Mouse (Mus musculus): ENCODE results near the gene Nfkbie.

The Nfkbie gene

GRCm38 (mm10) chr17:45580958-45581477 is 25.5 kb downstream of the Nfkbie start:
- DNase-seq (ENCODE audit: low spot score in 2 of 2) = no peak

GRCm38 (mm10) chr17:45581567-45581983 is 26.1 kb downstream of the Nfkbie start:
- DNase-seq (ENCODE audit: low spot score in 2 of 2) = peak; percentile 66 to 75

- no peak for DNase-seq (ENCODE audit: low spot score in 2 of 2)
Observed at GRCm38 (mm10) chr17:45582188-45582587, 26.7 kb downstream of the Nfkbie start.

- DNase-seq (ENCODE audit: low spot score in 2 of 2) = peak in 1 of 2 experiments; percentile 34
Observed at GRCm38 (mm10) chr17:45582715-45583355, 27.3 kb downstream of the Nfkbie start.

- DNase-seq (ENCODE audit: low spot score in 2 of 2) = no peak
Observed at GRCm38 (mm10) chr17:45584096-45584896, 28.8 kb downstream of the Nfkbie start.

- DNase-seq (ENCODE audit: low spot score in 2 of 2) = peak; percentile 41 to 68
Observed at GRCm38 (mm10) chr17:45584939-45585678, 29.6 kb downstream of the Nfkbie start.

- no peak for DNase-seq (ENCODE audit: low spot score in 2 of 2)
Observed at GRCm38 (mm10) chr17:45585725-45586448, 30.4 kb downstream of the Nfkbie start.

GRCm38 (mm10) chr17:45586449-45586837 is 30.9 kb downstream of the Nfkbie start:
- no peak for DNase-seq (ENCODE audit: low spot score in 2 of 2)

- no peak for DNase-seq (ENCODE audit: low spot score in 2 of 2)
Observed at GRCm38 (mm10) chr17:45588370-45588769, 32.9 kb downstream of the Nfkbie start.

GRCm38 (mm10) chr17:45589236-45589635 is 33.7 kb downstream of the Nfkbie start:
- no peak for DNase-seq (ENCODE audit: low spot score in 2 of 2)

- no peak for DNase-seq (ENCODE audit: low spot score in 2 of 2)
Observed at GRCm38 (mm10) chr17:45589844-45590243, 34.3 kb downstream of the Nfkbie start.

GRCm38 (mm10) chr17:45590410-45590809 is 34.9 kb downstream of the Nfkbie start:
- DNase-seq (ENCODE audit: low spot score in 2 of 2) = no peak

- no peak for DNase-seq (ENCODE audit: low spot score in 2 of 2)
Observed at GRCm38 (mm10) chr17:45591701-45592605, 36.5 kb downstream of the Nfkbie start.

GRCm38 (mm10) chr17:45592606-45593431 is 37.3 kb downstream of the Nfkbie start:
- no peak for DNase-seq (ENCODE audit: low spot score in 2 of 2)

GRCm38 (mm10) chr17:45593479-45593878 is 38.0 kb downstream of the Nfkbie start:
- DNase-seq (ENCODE audit: low spot score in 2 of 2) = no peak

- DNase-seq (ENCODE audit: low spot score in 2 of 2) = no peak
Observed at GRCm38 (mm10) chr17:45594195-45594594, 38.7 kb downstream of the Nfkbie start.

- peak; percentile 46 to 62 for DNase-seq (ENCODE audit: low spot score in 2 of 2)
Observed at GRCm38 (mm10) chr17:45594881-45595735, 39.6 kb downstream of the Nfkbie start.

- no peak for DNase-seq (ENCODE audit: low spot score in 2 of 2)
Observed at GRCm38 (mm10) chr17:45595736-45596390, 40.4 kb downstream of the Nfkbie start.

All from natural killer cell, adult 2 months (primary cell).